Mouse (Mus musculus) Muller cell, postnatal 12 days (primary cell): ENCODE results near the gene Sez6l.

Source experiments
- DNase-seq: peaks from one replicate; pipeline ENCODE4 v3.0.0-alpha.2; 2015; ENCODE audit errors: inconsistent ontology term

Gene Sez6l

GRCm38 (mm10) chr5:112498921-112499917 is 77.8 kb downstream of the Sez6l start:
- DNase-seq = no peak

DNA sequence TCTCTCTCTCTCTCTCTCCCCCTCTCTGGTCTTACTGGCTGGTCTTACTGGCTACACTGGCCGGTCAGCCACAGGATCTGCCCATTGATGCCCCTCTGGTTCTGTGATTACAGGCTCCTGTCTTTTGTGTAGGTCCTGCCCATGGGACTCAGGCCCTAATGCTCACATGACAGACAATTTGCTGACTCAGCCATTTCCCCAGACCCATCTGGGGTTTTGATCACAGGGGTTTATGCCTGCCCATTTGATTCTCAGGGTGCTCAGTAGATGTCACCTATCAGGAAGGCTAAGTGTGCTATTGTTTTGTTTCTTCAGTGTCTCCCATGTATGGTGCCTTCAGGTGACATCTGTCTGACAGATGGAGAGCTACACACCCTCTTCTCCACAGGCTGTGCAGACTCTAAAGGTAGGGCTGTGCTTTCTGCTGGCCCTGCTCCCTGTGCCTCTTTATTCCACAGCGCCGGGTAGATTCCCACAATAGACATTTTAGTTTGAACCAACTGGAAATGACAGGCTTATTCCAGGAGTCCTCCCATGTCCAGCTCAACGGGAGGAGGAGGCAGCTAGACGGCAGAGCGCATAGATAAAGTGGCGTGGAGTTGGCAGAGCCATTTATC is 80.1 kb downstream of the Sez6l start:
- no peak for DNase-seq

GRCm38 (mm10) chr5:112493492-112493891 is 83.5 kb downstream of the Sez6l start:
- DNase-seq = no peak

- DNase-seq = no peak
Observed at GRCm38 (mm10) chr5:112491489-112491888, 85.5 kb downstream of the Sez6l start.

GRCm38 (mm10) chr5:112488101-112488776 is 88.7 kb downstream of the Sez6l start:
- no peak for DNase-seq

GRCm38 (mm10) chr5:112487504-112487903 is 89.5 kb downstream of the Sez6l start:
- DNase-seq = no peak

GRCm38 (mm10) chr5:112486415-112486814 is 90.6 kb downstream of the Sez6l start:
- no peak for DNase-seq

GRCm38 (mm10) chr5:112484924-112485715 is 91.9 kb downstream of the Sez6l start:
- no peak for DNase-seq

- DNase-seq = no peak
Observed at GRCm38 (mm10) chr5:112483030-112483429, 94.0 kb downstream of the Sez6l start.

GRCm38 (mm10) chr5:112482551-112482950 is 94.4 kb downstream of the Sez6l start:
- no peak for DNase-seq

GRCm38 (mm10) chr5:112481946-112482410 is 95.0 kb downstream of the Sez6l start:
- no peak for DNase-seq

GRCm38 (mm10) chr5:112473453-112473852 is 103.5 kb downstream of the Sez6l start:
- DNase-seq = no peak

- DNase-seq = no peak
Observed at GRCm38 (mm10) chr5:112470144-112470543, 106.8 kb downstream of the Sez6l start.

GRCm38 (mm10) chr5:112468986-112469581 is 107.9 kb downstream of the Sez6l start:
- DNase-seq = no peak

GRCm38 (mm10) chr5:112466331-112466730 is 110.7 kb downstream of the Sez6l start:
- no peak for DNase-seq

- no peak for DNase-seq
Observed at GRCm38 (mm10) chr5:112459903-112460302, 117.1 kb downstream of the Sez6l start.

DNA sequence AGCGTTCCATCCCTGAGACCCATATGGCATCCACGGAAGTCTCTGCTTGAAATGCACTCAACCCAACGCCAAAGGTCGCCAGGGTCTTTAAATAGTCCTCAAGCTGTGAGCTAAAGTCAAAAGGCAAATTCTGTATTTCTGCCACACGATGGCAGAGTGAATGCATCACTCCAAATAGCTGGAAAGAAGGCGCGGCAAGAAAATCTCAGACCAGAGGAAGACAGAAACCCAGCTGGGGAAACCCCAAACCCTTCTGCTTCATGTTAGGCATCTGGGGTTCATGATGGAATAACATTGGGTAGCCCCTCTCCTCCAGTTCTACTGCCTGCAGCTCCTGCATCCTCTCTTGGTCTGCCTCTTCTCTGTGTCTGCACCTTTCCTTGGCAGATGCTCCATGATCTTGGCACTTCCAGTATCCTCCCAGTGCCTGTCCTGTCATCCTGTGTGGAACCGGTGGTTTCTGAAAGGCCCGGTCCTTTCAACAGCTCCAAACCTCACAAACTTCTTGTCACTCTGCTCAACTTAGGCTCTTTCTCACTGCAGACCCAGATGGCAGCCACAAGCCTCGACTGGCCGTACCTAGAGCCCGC is 121.9 kb downstream of the Sez6l start:
- no peak for DNase-seq

GRCm38 (mm10) chr5:112453088-112453487 is 123.9 kb downstream of the Sez6l start:
- DNase-seq = no peak

DNA sequence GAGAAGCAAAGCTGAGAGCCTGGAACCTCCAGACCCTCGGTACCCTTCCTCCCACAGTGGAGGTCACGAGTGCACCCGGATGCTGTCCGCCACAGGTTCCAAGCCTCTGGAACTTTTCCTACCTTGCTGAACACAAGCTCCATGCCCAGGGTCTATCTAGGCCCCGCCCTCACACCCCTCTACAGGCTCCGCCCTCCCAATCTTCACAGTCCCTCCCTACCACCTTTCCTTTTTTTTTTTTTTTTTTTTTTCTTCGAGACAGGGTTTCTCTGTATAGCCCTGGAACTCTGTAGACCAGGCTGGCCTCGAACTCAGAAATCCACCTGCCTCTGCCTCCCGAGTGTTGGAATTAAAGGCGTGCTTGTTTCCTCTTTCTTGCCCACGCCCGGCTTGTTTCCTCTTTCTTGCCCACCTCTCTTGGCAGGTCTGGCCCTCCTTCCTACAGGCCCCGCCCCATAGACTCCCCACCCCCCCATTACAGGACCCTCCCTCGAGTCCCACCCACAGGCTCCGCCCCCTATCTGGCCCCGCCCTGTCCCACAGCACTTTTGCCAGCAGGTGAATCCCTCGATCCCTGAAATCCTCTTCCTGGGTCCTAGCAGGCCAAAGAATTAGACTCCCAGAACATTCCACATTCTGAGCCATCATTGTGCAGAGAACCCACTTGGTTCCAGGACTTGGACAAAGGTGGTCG is 128.1 kb downstream of the Sez6l start, which contains the start of gene Gm6588:
Gene Gm6588 (plus strand): TSS at position 680 of the 694 bp plus-strand sequence.
- DNase-seq = no peak

DNA sequence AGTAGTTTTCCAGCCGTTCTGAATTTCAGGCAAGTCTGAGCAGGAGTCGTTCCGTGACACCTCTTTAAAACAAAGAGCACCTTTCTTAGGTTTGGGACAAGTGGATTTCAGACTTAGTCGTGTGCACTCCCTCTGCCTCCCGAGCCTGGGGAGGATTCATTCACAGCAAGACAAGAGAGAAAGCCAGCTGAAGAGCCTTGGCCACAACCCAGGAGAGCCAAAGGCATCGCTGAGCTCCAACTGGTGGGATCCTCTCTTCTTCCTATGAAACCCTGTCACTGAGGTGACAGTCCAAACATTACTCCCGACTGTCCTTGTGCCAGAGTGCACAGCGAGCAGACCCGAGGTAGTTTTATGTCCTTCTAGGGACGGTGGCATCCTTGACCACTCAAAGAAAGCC is 138.4 kb downstream of the Sez6l start:
- no peak for DNase-seq
